Mouse (Mus musculus): ENCODE results near the gene Pdzrn3.

- no peak for TF ChIP-seq CTCF (IDR thresholded peaks at IDR 0.05; ENCODE audit: borderline replicate concordance, insufficient read depth, low read length)
- no peak for TF ChIP-seq POLR2A (IDR thresholded peaks at IDR 0.05; ENCODE audit: low read depth, low read length)
These were observed 55.1 kb downstream of the Pdzrn3 start for GRCm38 (mm10) chr6:101322580-101322979.
